Mouse (Mus musculus) cerebellum, adult 9-10 months (tissue): ENCODE measurements around the gene Bcl2l14.

Source experiments
- DNase-seq: peaks from one replicate; pipeline ENCODE4 v3.0.0; 2022

The Bcl2l14 gene

DNA sequence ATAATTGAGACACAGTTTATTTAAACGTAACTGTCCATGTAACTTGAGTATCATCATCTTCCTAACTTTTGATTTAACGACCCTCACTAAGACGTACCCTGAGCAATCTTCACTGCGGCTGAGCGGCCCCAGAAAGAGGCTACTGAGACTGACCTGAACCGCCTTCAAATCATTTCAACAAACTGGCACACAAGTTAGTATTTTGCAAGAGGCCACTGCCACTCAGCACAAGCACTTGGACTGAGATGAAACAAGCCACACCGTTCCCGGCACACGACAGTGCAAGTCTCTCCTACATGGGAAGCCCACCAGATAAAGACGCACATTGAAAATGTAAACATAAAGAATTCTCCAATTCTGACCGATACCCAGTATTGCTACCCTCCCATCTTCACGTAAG lies 52.3 kb downstream of the Bcl2l14 start:
- DNase-seq: no peak

DNA sequence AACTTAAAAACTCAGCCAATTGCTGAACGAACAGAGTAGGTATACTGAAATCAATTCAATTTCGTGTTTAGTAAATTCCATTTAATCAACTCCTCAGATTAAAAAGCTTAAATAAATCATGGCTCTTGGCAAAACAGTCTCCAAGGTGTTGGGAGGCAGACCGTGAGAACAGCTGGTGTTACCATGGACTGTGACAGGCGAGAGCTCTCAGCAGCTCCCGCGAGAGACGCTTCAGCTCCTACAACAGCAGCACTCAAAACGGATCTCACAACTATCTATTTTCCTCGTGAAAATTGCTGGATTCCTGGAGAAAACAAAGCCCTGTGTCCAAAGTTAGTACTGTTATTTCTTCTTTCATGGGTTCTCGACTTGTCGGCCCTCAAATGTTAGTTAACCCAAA lies 53.8 kb downstream of the Bcl2l14 start:
- DNase-seq: no peak

DNA sequence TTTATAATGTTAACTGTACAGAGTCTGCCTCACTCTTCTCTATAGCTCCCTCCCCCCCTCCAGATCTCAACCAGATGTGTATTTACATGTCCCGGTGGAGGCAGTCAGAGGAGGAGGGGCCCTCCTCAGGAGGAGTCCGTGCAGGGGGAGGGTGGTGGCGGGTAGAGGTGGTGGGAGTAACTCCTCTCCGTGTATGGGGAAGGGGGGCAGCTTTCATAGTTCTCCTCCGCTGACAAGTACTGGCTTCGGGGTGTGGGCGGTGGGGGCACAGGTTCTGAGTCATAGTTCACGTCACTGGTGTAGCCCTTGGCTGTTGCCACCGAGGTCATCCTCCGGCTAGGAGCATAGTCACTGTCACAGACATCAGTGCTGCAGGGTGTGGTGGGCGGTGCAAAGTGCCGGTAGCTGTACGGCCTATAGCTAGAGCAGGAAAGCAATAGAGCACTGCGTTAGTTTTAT lies 54.6 kb downstream of the Bcl2l14 start:
- DNase-seq: no peak

DNA sequence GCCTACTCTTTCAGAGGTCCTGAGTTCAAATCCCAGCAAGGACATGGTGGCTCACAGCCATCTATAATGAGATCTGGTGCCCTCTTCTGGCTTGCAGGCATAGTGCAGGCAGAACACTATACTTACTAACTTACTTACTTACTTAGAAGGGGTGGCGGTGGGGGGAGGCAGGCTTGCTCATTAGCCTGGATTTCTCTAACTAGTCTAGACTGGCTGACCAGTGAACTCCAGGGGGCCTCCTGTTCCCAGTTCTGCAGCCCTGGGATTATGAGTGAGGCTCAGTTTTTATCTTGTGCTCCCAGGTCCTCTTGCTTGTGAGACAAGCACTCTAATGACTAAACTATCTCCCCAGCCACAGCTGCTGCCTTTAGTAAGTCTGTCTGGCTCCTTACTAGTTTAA lies 58.0 kb downstream of the Bcl2l14 start:
- DNase-seq: no peak

DNA sequence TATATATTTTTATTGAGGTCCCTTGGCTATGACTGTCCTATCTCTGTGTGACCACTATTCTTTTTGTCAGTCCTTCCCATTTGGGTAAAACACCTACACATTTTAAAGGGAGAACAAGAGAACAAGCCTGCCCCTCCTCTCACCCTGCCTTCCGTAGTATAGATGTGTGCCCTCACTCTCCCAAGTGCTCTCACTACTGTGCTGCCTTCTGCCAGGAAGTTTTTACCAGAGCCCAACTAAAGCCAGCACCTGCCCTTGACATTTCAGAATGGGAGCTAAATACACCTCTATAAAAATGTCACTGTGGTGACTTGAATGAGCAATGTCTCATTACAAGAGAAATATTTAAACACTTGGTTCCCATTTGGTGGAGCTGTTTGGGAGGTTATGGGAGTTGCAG lies 62.3 kb downstream of the Bcl2l14 start:
- DNase-seq: no peak

DNA sequence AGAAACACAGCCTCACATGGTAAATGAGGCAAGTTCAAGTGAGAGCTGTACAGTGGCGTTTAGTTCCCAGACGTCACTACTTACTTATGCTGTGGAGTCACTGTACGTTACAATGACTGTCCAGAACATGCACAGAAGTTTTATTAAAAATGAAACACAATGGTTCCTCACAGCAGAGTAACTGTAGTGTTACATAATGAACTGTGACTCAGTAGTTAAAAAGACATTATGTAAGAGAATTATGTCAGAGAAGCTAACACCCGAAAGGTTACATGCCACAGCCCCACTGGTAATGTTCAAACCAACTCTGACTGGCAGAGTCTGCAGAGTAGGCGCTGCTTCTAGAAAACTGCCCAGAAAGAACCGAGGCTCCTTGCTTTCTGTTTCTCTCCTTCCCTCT lies 65.1 kb downstream of the Bcl2l14 start:
- no peak for DNase-seq

DNA sequence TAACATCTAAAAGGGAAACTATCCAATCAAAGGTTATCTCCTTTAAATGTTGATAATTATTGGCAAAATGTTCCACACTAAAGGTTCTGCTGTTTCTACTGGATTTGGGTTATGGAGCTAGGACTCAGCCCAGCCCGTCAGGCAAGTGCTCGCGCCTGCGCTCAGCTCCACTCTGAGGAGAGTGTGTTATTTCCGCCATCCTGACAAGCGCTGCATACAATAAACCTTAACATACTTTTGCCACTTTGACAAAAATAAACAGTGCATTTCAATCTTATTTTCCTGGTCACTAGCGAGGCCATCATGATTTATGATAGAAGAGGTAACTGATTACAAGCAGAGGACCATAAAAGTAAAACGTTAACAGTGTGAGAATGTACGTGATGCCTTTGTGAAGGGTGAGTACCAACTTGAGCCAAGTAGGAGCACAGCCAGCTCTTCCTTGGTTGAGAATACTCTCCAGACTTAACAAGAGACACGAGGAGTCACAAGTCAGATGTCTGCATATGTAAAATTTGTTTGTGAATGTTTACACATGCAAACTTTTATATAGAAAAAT lies 70.6 kb downstream of the Bcl2l14 start:
- DNase-seq: no peak

DNA sequence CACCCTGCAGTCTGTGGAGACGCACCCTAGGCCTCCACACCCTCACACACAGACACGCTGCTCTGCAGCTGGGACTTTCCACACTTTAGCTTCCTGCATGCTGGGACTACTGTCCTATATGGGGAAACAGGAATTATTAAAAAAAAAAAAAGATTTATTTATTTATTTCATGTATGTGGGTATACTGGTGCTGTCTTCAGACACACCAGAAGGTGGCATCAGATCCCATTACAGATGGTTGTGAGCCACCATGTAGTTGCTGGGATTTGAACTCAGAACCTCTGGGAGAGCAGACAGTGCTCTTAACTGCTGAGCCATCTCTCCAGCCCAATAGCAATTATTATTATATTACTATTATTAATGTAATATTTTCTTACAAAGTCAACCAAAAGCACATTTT lies 73.2 kb downstream of the Bcl2l14 start:
- DNase-seq: no peak

DNA sequence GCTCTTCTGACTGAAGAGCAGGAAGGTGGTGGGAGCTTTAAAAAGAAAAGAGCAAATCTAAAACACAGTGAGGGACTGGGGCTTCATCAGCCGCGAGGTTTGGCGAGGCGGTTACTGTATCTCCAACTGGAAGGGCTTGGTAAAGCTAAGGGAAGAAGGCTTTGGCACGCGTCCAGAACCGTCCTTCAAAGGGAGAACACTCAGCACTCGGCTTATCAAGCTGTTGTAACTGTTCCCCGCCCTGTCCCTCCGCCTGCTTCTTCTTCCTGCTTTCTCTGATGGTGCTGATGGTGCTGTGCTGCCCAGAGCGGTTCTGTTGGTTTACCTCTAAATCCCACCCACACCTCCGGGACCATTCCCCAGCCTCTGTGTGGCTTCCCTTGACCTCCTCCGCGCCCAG lies 74.7 kb downstream of the Bcl2l14 start:
- DNase-seq: no peak

DNA sequence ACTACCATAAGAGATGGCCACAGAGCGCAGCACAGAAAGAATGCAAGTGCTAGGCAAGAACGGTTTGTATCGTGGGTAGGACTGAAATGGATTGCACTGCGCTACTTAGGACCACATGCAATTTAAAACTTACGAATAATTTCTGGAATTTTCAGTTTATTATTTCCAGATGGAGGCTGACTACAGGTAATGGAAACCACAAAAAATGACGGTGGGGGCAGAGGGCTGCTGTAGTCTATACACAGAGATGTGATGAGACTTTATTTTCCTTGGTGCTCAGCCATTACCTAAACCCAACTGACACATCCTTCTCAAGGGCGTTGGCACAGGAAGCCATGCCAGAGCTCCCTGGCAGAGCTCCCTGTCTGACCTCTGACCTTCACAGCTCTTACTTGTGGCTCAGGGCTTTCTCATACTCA lies 77.0 kb downstream of the Bcl2l14 start:
- DNase-seq: no peak

DNA sequence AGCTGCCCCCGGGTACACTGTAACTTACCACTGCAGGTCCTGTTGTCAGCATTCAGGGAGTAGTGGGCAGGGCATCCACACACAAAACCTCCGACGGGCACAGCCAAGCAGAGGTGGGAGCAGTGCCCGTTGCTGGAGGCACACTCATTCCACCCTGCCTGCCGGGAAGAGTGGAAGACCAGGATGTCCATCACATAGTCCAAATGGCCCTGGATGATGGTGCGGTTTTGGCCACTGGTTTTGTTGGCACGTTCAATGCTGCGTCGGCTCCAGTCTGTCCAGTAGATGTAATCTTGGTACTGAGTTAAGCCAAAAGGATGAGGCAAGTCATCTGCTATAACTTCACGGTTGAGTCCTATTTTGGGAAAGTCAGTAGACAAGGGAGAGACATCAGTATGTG lies 83.4 kb downstream of the Bcl2l14 start:
- DNase-seq: no peak

DNA sequence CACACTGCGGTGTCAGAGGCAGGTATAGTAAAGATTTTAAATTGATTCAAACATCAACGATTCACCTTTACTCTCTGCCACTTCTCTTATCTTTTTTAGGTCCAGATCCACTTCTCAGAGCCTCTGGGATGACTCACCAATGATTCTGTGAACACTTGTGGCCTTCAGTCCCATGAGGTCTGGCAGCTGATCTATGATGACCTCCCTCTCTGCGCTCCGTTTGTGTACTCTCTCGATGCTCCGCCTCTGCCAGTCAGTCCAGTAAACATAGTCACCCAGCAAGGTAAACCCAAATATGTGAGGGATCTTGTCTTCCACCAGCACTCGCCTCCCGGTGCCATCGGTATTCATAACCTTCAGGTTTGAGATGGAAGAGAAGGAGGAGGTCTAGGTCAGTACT lies 90.2 kb downstream of the Bcl2l14 start:
- DNase-seq: no peak
